Mouse (Mus musculus) lung, postnatal 10 days (tissue): ENCODE results near the gene Palb2.
"Not testable (repeated sequence)": the region's sequence is repeated elsewhere in the genome, so short reads cannot be mapped to it uniquely, and the experiment has no call there.

Experiments
- DNase-seq: peaks from one replicate; pipeline ENCODE4 v3.0.0; 2021

Palb2 gene

GRCm38 (mm10) chr7:122132497-122133337 is at the start of gene Palb2, which contains the start of gene Dctn5:
Gene Palb2 (minus strand): TSS chr7:122132985.
Gene Dctn5 (plus strand): TSS chr7:122133041.
- DNase-seq, result peak; percentile 99

DNA sequence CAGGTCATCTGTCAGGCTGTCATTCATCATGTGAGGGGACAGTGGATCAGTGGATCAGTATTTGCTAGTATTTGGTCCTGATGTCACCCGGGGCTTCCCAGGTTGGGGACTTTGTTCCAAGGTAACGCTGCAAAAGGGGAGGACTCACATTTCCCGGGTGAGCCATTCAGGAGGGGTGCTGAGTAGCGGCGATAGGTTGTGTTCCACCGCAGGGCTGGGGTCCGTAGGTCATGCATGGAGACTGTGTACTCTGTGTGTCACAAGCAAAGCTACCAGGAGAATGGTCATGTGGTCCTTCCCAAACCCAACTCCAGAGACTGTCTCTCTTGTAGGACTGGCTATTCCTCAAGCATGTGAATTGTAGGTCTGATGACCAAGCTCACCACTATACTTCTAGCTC is 47.9 kb upstream of the Palb2 start:
- DNase-seq, result no peak

GRCm38 (mm10) chr7:122171613-122172012 is 38.8 kb upstream of the Palb2 start:
- DNase-seq, result no peak

DNA sequence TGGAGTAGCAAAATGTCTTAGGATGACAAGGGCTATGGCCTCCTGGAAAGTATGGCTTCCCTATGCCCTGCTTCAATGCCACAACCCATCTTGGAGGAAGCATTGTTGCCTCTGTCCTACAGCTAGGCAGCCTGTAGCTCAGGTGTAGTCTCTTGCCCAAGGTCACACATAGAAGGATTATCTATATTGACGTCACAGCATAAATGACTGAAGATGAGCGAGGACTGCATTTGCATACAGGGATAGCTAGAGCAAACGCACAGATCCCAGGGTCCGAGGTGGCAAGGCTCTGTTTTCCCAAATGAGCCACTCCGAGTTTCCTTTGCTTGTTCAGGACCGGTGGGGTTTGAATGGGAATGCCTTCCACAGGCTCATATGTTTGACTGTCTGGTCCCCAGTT is 37.9 kb upstream of the Palb2 start:
- DNase-seq, result no peak

DNA sequence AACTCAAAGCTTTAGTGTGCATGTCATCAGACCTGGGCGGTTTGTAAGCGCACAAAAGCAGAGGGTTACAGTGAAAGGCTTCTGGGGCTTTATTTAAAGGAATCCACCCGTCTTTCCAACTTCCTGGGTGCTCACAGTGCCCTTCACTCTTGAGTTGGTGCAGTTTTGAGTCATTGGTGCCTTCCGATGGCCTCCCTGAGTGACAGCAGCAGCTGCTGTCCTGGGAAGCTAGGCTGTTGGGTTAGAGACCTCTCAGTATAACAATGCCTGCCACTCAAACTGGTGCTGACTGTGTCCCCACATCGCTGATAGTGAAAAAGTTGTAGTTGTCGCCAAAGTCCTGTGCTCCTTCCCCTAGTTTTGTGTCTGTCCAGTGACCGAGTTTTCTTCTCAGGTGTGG is 34.4 kb upstream of the Palb2 start:
- DNase-seq, result no peak

DNA sequence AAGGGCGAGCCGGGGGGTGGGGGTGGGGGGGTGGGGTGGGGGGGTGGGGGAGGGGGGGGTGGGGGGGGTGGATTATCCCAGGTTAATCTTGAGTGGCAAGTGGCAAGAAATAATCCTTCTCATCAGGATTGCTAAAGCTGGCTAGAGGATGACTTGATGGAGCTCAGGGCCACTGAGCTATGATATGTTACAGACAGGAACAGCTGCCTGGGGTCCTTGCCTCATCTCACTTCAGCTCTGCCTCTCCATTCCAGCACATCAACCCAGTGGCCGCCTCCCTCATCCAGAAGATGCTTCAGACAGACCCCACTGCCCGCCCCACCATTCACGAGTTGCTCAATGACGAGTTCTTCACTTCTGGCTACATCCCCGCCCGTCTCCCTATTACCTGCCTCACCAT is 31.0 kb upstream of the Palb2 start:
- no peak for DNase-seq

GRCm38 (mm10) chr7:122160037-122160436 is 27.3 kb upstream of the Palb2 start:
- DNase-seq, result no peak

GRCm38 (mm10) chr7:122158915-122159902 is 26.4 kb upstream of the Palb2 start, which contains the start of gene Plk1:
Gene Plk1 (plus strand): TSS chr7:122159439.
- peak; percentile 85 for DNase-seq

GRCm38 (mm10) chr7:122158488-122158887 is 25.7 kb upstream of the Palb2 start:
- no peak for DNase-seq

DNA sequence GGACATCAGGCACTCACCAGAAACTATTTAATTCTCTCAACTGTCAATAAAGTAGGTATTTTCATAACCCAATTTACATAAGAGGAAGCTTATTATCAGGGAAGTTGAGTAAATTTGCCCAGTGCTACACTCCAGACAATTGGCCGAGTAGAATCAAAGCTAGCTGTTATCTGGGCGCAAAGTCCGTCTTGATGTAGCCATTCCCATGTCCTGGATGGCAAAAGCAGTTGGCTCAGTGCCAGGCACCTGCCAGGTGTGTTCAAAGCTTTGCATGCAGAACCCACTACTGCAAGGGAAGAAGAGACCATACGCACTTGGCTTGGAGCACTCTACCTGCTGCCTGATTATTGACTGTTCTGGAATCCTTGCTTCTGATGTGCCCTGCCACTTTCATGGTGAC is 19.7 kb upstream of the Palb2 start:
- DNase-seq, result no peak

- no peak for DNase-seq
These were observed 8.2 kb upstream of the Palb2 start for GRCm38 (mm10) chr7:122140991-122141390.

DNA sequence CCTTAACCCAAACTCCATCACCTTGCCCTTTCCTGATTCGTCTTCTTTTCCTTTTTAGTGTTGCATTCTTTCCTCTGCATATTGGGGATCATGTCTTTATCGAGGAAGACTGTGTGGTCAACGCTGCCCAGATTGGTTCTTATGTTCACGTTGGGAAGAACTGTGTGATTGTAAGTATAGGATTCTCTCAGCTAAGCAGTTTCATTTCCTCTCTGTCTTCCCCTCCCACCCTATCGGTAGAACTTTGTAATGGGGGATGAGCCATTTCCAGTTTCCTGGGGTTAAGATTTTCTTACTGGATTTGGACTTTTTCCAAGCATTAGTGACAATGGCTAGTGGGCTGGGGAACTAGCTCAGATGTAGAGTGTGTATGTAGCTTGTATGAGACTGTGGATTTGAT is 5.4 kb upstream of the Palb2 start:
- no peak for DNase-seq

DNA sequence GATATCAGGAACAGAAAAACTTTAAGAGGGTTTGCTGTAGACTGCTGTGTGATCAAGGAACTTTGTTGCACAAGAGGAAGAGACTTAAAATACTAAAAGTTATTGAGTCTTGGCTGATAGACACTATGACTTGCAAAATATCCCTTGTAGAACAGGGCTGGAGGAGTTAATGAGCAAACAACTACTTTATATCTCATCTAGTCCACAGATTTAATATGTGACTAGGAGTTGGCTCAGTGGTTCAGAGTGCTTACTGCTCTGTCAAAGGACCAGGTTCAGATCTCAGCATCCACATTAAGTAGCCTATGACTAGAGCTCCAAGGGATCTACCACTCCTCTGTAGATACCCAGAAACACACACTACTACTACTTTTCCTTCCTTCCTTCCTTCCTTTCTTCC is 4.3 kb upstream of the Palb2 start:
- no peak for DNase-seq

GRCm38 (mm10) chr7:122135070-122135469 is 2.3 kb upstream of the Palb2 start:
- peak; percentile 7 for DNase-seq

- no peak for DNase-seq
These were observed 497 bp upstream of the Palb2 start for GRCm38 (mm10) chr7:122133338-122133625.

- DNase-seq, result no peak
These were observed 951 bp downstream of the Palb2 start for GRCm38 (mm10) chr7:122131834-122132233.

DNA sequence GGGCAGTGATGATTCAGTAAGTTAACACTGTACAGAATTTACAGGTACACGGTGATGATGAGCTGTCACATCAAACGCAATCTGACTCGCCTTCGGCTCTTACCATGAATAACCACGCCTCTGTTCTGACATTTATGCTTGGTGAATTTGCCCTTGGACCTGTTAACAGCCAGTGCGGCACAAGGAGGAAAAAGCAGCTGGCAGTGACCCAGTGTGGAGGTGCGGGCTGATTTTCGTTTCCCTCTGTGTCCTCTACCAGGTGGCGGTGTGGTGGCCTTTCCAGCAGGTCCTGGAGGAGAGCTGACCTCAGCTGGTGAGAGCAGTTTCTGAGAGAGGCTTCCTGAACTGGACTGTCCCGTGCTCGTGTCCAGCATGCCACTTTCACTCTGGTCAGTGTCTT is 5.8 kb downstream of the Palb2 start:
- DNase-seq, result no peak

DNA sequence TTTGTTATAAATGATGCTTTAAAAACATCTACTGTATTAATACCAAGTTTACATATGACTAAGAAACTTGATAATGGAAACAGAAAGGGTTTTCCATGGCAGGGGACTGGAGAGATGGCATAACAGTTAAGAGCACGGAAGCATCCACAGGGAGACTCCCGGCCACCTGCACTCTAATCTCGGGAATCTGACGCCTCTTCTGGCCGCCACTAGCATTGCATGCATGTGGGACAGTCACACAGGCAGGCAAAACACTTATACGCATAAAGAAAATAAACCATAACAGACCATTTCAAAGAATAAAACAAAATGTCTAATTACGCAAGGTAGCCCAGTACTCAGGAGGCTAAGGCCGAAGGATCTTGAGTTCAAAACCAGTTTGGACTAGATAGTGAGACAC is 7.1 kb downstream of the Palb2 start:
- no peak for DNase-seq

- no peak for DNase-seq
These were observed 9.3 kb downstream of the Palb2 start for GRCm38 (mm10) chr7:122123518-122123917.

- DNase-seq, result no peak
These were observed 24.6 kb downstream of the Palb2 start for GRCm38 (mm10) chr7:122108206-122108605.

DNA sequence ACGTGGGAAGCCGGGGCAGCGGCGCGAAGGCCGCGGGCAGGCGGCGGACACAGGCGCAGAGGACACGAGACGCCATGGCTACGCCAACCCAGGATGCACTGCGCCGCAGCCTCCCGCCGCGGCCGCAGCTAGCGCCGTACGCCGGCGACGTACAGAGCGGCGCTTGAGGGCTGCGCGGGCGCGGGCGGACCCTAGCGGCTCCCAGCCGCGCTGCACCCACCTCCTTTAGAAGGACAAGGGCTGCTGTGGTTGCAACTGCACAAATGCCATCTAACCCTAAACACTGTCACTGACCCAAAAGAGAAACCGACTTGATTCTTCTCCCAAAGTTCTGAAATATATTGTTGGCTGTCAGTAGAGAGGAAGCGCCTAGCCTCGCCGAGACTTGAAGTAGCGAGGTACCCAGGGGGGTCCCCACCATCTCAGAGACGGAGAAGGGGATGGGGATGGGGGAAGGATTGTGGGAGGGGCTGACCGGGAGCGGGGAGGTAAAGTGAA is 31.0 kb downstream of the Palb2 start, which contains the start of gene Ndufab1:
Gene Ndufab1, minus strand, starts transcription at position 140 of the 498 bp plus-strand sequence.
- DNase-seq, result peak; percentile 89

DNA sequence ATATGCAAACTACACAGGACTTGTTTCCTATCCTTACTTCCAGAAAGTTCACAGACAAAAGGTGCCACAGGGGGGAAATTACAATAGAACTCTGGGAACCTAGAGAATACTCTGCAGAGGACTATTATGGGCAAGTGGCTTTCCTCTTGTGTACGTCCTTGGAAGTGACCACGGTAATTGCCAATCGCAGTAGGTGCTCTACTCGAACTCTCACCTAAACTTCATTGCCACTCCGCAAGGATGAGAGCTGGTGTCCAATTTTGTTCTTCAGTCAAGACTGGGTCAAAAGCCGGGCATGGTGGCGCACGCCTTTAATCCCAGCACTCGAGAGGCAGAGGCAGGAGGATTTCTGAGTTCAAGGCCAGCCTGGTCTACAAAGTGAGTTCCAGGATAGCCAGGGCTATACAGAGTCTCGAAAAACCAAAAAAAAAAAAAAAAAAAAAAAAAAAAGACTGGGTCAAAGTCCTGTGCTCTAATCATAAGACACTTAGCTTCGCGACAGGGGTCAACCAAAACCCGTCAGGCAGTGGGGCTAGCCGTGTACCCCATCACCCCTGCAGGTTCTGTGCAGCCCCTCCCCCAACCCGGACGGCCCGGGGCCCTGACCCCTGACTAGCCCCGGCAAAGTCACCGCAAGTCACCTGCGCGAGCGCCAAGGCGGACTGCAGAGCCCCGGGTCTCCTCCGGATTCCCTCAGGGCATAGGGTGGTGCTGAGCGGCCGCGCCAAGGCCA is 31.6 kb downstream of the Palb2 start:
- not testable (repeated sequence) for DNase-seq

- DNase-seq, result peak; percentile 49
These were observed 33.6 kb downstream of the Palb2 start for GRCm38 (mm10) chr7:122099222-122099621.
